Mouse (Mus musculus) cerebellum, postnatal 36 days (tissue): ENCODE measurements around the gene Kctd18.

Experiments used
- DNase-seq, 2 experiments: peaks; one replicate each; pipeline ENCODE4 v3.0.0; 2021 to 2022; ENCODE audit warnings: mixed read lengths in 2 of 2

Gene Kctd18

DNA sequence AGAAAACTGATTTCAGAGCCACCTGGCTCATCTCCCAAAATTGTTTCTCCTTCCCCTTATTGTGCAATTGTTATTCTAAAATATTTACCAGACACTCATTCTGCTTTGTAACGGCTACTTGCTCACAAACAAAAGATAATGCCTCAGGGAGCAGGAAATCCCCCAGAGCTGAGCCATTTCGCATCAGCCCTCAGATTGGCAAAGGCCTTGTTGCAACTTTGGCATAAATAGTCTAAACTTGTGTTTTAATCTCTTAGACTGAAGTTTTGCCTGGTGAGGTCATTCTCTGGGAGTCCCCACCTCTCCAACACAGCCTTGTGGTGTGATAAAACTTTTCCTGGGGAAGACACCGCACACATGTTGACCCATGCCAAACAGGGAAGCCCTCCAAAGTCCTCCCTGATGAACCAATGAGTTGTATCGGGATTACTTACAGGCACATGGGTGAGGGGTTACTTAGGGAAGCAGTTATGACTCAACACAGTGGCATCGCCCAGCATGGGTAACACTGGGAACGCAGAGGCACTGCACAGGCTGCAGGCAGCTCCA lies 29.6 kb downstream of the Kctd18 start:
- no peak for DNase-seq

DNA sequence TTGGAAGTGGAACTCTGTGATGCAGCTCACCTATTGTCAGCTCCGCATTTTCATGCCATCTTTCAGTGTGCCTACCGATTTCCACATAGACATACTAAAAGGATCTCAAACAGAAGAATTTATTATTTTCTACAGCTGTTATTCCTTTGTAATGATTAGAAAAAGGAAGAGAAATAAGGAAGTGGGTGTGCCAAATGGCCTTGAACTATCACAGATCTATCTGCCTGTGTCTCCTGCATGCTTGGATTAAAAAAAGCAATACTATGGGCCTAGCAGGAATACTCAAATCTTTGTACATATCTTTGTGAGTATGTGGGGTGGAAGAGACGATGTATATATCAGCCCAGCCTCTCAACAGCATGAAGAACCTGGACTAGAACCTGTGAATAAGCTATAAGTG lies 41.9 kb downstream of the Kctd18 start:
- DNase-seq = no peak

DNA sequence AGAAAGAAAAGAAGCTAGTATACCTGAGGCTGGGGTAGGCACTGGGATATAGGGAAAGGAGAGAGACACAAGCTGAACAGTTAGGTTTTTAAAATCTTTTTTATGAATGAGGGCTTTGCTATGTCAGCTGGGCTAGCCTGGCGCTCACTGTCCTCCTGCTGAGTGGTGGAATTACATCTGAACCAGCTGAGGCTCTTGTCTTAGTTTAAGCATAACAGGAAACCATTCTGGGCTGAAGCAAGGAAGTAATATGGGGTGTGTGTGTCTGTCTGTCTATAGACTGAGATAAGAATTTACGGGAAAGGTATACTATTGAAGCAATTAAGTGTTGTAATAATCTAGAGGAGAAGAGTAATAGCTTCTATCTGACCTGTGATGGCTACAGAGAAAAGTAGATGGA lies 47.2 kb downstream of the Kctd18 start:
- DNase-seq = no peak

DNA sequence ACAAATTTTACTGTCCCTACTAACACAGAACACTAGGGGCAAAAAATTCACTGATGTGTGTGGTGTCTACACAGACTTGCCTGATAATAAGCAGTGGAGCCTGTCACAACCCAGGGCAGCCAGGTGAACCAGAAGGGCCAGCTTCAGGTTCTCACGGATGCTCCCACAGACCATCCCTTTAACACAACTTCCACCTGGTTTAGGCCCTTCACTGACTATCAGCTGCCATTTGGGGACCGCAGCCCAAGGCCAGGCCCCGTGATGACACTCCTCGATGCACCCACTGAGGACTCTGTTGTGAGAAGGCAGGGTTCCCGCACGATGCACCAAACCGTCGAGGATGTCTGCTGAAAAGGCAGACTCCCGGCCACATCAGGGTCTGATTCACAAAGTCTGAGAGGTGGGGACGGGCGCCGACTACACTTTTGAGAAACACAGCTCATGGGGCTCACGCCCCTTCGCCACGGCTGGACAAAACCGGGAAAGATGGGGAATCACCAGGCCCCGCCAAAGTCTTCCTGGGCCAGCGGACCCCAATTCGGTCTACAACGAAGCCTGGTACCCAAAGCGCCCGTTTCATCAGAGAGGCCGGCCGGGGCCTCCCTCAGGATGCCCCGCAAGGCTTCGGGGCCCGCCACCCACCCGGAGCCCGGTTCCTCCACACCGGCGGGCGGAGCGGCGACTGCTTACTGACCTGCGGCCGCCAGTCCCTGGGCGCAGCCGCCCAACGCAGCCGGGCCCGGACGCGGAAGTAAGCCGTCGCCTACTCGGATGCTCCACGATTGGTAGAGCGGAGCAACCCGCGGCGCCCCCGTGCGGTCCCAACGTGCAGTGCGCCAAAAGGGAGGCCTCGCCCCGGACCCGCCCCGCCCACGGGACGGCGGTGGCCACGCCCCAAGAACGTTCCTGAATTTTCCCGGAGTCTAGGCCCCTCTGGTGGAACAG lies 49.2 kb downstream of the Kctd18 start:
- DNase-seq = peak; percentile 95 to 97

DNA sequence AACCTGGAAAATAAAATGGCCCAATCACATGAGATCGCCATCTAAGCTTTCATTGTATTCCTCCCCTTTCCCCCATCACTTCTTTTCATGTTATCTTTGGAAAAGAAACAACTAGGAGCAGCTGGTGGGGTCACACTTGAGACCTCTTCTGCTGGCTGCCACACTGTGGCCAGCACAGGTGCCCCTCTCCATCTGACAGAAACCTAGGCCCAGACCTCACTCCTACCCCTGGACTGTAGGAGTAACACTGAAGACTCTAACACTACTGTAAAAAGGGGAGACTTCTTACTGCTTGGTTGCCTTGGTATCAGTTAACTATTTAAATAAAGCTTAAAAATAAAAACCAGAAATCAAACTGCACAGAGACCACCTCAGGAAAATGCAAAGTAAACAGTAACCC lies 63.0 kb downstream of the Kctd18 start:
- DNase-seq = no peak

DNA sequence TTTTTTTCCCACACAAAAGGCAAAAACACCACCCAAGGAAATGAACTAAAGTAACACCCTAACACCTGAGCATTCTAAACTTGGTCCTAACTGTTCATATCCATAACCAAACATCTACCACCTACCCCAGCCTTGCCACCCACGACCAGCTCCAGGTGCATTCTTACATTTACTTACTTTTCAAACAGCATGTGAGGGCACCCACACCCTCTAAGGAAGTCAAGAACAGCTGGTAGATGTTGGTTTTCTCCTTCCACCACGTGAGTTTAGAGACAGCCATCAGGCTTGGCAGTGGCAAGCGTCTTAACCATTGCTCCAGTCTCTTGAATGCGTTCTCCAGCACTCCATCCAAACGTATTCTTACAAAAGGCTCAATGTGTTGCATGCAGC lies 64.4 kb downstream of the Kctd18 start:
- no peak for DNase-seq

DNA sequence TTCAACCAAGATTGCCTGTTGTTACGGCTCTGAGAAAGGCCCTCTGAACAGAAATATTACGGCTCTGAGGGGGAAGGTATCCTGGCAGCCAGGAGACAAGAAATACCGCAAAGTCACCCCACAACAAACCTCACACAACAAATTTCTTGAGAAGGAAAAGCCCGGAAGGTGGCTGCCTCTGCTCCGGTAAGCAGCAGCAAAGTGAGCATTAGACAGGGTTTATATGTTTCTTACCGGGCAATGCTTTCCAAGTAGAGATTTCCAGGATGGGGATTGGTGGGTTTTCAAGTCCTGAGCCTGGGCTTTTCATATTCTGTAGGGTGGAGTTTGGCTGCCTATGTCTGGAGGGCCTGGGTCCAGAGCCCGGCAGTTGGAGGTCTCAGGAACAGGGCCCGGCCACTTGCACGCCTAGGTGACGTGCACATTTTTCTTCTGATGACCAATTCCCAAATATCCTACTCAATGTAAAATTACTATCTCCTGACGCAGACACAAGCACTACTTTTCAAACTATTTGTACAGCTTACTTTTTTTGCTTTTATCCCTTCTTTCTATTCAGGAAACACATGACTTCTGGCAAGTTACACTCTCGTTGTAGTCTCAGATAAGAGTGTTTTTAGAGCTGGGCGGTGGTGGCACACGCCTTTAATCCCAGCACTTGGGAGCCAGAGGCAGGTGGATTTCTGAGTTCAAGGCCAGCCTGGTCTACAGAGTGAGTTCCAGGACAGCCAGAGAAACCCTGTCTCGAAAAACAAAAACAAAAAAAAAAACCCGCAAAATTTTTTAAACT lies 65.0 kb downstream of the Kctd18 start:
- DNase-seq = no peak

DNA sequence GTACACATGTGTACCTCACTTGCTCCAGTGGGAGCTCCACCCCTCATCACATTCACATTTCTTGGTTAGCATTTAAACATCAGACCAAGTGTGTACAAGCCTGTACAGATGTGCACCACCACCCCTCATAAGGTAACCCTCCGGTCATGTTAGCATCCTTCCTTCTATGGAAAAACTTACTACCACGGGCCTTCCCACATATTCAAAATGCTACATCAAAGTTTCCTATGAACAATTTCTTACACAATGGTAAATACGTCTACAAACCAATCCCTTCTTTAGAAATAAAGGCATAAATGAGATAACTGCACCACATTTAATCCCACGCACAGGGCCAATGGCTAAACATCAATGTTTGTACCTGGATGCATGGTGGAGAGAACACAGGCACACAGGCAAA lies 66.2 kb downstream of the Kctd18 start:
- no peak for DNase-seq

DNA sequence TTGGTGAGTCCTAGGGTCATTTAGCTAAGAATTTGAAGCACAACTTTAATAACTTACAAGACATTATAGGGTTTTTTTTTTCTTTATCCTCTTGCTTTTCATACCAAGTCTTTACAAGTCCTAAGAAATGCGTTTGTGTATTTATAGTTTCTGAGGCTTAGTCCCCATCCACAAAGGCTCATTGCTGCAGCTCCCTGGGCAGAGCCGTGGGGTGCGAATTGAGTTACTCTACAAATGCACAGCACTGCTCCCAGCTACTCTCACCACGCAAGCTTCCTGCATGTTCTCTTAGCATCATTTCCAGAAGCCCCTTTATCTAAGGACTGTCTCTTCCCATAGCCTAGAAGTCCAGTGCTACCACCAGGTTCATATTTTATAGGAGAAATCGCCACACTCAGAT lies 69.0 kb downstream of the Kctd18 start:
- no peak for DNase-seq

DNA sequence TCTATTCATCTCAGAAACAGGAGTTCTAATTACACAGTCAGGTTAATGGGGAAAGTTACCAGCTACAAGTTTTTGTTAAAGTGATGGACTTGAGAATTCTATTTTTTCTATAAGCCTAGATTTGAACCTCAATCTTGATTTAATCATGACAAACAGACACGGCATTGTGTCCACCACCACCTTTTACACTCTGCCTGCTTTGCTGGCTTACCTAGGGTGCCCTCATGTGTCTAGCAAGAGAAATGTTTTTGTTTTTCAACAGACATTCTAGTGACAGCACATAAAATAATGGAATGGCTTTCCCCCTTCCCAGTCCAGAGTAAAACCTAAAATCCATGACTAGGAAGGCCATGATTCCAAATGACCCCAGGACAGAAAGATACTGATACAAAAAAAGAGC lies 69.6 kb downstream of the Kctd18 start:
- no peak for DNase-seq

DNA sequence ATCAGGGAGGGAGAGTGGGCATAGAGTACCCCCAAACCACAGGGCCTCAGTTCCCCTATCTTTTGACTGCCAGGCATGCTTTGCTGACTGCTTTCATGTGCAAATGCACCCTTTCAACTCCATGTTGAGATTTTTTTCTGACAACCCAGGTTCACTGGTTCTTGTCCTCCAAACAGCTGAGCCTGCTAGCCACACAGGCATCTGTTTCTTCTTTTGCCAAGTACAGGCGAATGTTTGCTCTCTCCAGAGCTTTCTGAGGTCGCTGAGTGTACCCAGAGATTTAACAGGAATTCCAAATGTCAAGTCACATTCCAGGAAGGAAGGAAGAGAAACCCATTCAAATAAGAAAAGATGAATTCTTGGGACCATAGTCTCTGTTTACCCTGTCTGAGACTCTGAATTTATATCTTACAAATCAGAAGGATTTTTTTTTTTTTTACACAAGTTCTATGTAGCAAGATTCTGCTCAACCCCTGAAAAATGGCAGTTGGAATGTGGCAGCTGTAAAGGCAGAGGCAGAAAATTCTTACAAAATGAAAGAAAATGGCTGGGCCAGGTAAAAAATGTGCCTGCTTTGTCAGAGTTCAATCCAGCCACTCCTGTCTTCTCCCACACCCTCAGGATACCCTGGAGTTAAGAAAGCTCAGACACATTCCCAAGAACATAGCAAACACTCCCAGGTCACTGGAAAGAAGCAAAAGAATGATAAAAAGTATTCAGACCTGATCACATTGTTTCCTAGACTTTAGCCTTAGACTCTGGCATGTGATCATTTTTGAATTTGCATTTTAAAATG lies 71.0 kb downstream of the Kctd18 start:
- DNase-seq = no peak

DNA sequence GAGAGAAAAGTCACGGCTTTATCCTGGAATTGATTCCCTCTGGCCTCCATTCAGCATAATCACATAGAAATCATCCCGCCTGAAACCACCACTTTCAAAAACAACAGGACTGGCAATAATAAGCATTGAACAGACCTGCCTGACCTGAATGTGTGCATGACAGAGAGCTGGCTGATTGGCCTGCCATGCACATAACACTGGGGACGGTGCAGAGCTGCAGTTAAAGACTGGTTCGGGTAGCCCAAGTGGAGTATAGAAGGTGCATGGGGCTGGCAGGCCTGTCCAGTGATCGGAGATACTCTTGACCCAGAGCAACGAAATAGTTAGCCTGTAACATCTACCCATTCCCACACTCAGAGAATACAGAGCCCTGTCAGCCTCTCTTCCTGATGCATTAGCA lies 76.5 kb downstream of the Kctd18 start:
- no peak for DNase-seq

DNA sequence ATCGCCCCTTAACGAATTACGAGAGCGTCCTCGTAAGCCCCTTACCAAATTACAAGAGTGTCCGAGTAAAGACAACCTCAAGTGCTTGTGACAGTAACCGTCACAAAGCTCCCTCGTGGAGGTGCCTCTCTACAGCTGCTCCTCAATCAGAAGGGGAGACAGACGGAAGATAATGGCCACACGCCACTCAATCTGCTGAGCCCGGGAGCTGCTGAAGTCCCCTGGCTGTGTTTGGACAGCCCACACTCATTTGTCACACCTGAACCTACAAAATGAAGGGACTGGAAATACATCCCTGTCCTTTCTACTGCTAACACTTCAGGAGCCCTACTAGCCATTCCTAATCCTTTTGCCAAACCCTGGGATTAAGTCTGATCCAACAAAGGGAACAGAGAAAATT lies 77.0 kb downstream of the Kctd18 start:
- no peak for DNase-seq

DNA sequence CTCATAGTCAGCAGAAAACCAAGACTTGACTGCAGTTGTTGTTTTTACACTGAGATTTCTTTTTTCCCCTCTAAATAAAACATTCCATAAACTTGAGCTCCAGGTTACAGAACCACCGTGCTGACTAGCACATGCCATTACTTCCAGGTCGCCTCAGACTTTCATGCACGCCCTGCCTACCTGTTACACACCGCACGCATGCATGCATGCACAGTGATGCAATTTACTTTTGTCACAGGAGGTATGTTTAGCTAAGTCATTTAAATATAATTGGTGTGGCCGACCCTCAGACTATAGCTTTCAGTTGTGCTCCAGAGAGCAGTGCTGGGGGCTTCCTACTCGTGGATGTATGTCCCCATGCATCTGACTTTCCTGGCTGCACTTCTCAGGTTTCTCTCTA lies 77.7 kb downstream of the Kctd18 start:
- DNase-seq = no peak

DNA sequence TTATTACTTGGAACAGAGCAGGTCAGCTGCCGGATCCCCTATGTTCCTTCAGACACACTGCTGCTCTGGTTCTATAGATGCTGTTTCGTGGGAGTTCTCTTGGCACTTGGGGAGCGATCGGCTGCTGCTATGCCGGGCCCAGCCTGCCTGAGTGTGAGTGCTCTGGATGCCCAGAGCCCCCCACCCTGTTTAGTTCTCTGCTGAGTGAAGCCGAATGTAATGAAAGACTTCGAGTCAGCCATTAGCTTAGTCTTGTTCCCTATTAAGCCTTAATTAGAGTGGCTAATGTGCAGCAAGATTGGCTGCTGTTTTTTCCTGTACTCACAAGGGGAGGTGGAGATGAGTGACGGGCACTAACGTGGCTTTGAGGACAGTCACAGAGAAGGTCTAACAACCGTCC lies 78.1 kb downstream of the Kctd18 start:
- DNase-seq = no peak

DNA sequence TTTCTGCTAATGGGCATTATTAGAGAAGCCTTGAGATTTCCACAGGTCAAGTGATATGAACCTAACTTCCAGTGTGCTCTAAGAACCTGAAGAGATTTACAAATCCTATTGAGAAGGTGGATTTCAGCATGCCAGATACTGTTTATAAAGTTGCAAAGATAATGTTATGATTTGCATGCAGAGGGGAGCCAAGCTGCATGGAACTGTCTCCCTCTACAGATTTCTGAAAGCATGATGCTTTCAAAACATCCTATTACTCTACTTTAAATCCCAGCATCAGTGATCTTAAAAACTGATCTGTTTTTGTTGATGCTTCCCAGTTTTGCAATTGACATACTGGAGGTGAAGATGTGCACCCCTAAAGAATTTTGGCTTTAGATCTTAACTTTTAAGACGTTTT lies 84.5 kb downstream of the Kctd18 start:
- no peak for DNase-seq

DNA sequence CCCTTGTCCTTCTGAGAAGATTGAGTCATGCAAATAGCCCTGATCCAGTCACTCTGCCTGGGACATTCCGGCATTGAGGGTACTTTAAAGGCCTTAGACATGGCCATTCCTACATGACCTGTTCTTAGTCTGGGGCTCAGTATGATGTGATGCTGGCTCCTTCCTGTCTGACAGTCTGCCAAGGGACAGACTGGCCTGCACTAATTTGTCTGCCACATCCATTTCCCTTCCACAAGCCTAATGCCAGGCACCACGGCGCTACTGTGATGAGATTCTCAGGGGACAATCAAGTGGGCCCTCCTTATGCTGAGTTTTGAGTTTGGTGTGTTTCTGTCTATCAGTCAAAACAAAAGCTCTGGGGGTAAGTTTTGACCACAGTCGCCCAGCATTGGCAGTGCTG lies 100.2 kb downstream of the Kctd18 start:
- DNase-seq = no peak

DNA sequence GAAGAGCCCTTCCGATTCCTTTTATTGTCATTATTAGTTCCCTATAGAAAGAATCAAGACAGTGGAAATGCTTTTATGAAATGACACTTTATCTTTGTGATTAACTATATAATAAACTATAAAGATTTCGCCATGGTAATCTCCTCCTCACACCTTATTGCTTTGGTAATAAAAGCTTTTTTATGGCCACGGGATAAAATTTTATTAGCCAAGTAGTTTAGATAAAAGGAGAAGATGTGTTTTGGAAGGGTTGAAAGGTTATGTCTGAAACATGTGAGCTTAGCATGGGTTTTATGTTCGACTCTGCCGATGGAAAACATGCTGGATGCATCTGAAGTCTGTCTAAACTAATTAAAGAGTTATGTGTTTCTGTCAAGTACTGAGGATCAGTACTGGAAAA lies 101.4 kb downstream of the Kctd18 start:
- no peak for DNase-seq

DNA sequence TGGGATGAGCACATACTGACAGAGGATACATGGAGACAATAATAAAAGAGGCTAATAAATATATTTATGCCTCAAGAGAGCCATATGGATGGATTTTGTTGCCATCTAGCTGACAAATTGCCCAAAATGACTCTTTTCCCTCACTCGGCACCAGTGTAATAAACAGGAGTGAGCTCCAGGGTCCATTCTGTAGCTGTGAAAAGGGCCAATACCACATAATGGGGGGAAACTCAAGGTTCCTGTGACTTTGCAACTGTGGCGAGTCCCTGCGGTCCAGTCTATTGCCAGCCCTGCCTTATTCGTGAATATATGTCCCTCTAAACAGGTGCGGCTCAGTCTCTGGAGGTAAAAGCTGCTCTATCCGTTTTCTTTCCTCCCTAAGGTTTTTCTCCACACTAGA lies 107.2 kb downstream of the Kctd18 start:
- no peak for DNase-seq

DNA sequence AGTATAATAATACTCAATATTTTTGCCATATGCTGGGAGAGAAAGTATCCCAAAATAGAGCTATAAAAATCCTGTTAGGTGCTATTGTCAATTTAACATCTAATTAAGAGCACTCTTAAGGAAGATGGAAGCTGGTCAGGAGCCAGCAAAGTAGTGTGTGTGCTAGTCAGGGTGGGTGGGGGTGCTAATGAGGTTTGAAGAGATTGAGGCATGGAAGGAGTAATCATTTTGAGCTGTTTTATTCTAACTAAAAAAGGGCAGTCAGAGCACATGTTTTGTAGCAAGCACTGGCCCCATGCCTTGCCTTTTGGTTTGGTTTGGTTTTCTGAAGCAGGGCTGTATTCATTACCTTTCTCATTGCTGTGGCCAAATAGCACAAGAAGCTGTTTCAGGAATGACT lies 112.4 kb downstream of the Kctd18 start:
- DNase-seq = no peak

DNA sequence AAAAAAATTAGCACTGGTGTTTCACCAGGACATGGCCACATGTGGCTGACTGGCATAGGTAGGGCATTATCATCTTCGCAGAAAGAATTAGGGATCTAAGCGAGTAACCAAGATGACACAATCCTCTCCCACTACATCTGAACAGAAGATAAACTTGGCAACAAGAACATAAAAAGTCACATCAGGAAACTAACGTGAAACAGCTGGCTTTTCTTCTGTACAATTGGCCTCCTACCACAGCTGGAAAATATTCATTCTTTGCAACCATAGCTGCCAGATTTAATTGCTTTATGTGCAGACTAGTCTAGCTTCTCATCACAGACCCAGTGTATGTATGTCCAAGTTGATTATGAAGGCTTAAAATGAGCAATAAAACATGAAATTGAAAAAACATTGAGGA lies 112.8 kb downstream of the Kctd18 start:
- no peak for DNase-seq
